Mouse (Mus musculus) heart, postnatal 4 days (tissue): ENCODE results near the gene Serpina10. TPM values are rescaled to one million over a fixed set of nuclear protein-coding genes. Genes with fewer than 3 reads are reported as not detected.
"Not testable (repeated sequence)": the region's sequence is repeated elsewhere in the genome, so short reads cannot be mapped to it uniquely, and the experiment has no call there.

Experiments
- DNase-seq: peaks from one replicate; pipeline ENCODE4 v3.0.0; 2021
- total RNA-seq, 2 experiments: library from RNA; stranded (reverse); gene quantifications; 2 replicates each; pipeline ENCODE4 v1.2.3; 2021

The Serpina10 gene
- total RNA-seq, 2 experiments from 2014 or later: not detected

DNA sequence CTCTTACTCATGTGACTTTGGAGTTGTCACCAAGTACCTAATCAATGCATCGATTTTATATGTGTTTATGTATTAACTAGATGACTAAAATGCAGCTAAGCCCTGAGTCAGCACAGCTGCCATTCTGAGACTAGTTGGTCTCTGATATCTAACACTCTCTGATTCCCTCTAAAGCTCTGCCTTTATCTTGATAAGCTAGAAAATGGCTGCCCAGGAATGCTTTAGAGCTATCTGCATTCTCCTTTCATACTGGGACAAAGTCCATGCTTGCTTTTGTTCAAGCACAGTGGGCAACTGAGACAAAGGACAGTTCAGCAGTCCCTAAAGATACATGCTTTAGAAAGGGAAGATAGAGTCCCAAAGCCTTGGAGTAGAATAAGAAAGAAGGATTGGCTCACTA, 16.1 kb downstream of the Serpina10 start:
- no peak for DNase-seq

DNA sequence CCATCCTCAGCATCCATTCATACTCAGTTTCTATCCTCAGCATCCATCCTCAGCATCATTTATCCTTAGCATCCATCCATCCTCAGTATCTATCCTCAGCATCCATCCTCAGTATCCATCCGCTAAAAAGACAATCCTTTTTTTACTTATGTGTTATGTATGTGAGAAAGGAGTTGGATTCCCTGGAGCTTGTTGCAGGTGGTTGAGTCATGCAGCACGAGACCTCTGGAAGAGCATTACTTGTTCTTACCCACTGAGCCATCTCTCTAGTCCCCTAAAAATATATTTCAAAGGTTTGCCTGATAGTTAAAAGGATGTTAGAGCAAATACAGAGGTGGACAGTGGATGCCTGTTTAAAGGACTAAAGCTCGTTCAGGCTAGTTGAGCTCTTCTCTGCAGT, 29.4 kb downstream of the Serpina10 start:
- no peak for DNase-seq

DNA sequence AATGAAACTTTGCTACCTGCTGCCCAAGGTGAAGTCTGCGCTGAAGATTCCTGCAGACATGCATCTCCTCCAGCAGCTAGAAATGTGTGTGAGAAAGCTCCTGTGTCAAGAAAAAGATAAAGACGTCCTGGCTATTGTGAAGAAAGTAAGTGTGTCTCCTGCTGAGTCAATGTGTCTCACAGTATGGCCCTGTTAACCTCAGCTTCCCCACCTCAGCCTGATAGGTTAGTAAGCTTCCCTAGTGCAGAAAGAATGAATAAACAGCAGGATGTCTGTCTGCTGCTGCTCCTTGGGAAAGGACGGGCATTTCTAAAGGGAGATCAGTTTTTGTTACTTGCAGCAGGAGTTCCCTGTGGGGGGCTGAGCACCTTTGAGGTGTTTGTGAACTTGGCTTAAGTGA, 30.9 kb downstream of the Serpina10 start:
- no peak for DNase-seq

DNA sequence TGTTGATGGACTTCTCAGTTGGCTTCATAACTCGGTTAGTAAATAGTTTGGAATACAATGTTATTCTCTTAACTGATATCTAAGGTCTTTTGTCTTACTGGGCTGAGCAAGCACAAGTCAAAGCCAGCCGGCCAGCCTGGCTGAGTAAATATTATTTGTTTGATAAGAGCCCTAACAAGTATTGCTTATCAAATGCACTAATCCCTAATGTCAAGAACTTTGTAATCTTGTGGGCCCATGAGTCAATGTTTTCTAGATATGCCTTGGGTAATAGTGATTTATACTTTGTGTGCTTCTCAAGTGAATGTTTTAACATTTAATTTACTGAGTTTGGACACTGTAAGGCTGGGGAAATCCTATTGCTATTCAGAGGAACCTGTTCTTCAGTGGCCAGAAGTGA, 32.8 kb downstream of the Serpina10 start:
- no peak for DNase-seq

DNA sequence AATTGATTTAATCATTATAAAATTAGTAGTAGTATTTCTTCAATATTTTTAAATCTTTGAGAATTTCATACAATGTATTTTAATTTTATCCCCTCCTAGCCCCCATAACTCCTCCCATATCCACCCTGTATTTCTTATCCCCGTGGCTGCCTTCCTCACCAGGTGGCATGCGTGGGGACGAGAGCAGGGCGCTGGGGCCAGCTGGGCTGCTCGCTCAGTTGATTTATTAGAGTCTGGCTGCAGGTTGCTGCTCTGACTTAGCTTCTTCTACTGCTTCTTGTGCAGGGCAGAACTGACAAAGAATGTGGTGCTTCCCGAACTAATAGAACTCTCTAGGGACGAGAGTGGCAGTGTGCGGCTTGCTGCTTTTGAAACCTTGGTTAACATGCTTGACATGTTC, 47.5 kb downstream of the Serpina10 start:
- DNase-seq: no peak

DNA sequence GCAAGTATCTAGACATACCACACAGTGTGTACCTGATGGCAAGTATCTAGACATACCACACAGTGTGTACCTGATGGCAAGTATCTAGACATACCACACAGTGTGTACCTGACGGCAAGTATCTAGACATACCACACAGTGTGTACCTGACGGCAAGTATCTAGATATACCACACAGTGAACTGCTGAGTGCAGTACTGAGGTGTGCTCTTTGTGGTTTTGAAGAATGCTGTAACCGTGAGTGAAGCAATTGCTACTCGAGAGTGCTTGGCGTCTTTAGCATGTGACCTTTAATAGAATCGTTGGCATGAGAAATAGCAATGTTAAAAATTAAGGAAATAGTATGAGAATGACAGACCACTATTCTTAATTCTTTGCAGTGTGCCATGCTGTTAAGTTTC, 53.1 kb downstream of the Serpina10 start:
- not testable (repeated sequence) for DNase-seq

DNA sequence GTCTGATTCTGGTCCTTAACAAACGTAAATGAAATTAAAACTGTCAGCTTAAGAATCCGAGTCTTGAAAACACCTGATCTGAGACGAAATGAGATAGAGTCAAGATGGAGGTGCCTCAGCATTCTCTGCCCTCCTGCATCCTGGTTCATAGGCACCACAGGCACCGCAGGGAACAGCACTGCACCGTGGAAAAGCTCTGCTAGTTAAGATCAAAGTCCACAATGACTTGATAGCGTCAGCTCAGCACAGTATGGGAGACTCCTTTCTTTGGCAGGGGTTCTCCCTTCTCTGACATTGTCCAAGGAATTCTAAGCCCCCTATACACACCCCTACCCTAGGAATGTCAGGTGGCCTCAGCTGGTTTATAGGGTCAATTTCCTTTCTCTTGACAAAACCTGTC, 61.6 kb downstream of the Serpina10 start:
- no peak for DNase-seq

DNA sequence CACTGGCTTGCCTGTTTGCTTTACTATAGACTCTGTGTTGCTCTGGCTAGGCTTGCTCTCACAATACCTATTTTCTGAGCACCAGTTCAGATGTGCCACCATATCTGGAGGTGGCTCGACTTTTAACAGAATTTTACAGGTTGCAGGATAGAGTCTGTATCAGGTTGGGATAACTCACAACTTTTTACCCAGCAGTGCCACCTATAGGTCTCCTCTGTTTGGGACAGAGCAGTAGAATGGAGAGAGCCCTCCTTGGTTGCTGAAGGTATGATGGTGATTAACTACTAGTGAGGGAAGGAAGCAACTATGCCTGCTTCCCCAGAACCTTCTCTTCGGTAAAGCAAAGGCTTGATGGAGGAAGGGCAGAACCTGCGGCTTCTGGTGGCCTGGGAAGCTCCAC, 64.1 kb downstream of the Serpina10 start:
- DNase-seq: peak; percentile 11

DNA sequence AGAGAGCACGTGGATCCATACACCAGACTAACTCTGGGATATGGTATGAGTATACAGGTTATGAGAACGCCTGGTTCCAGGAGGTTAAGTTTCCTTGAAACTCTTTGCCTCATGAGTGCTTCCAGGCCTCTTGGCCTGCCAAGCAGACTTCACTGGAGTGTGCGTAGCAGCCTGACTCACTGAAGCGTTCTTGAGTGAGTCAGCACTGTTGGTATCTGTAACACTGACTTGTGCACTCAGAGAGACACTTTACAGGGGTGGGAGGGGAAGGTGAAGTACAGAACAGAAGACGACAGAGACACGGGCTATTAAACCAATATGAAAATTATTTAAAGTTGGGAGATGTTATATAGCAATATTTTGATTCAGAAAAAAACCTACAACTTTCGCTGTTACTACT, 66.1 kb downstream of the Serpina10 start:
- no peak for DNase-seq

Other genes starting within 250 kb of the Serpina10 start
- gene Otub2, start 242.8 kb downstream of the Serpina10 start, total RNA-seq: 1 to 10 TPM; 3.7 to 4.2 TPM
- gene 9330161L09Rik, start 223.6 kb downstream of the Serpina10 start, total RNA-seq: 1 to 10 TPM; 2.5 to 3.3 TPM
- gene Ddx24, start 205.6 kb downstream of the Serpina10 start, total RNA-seq: 10 to 100 TPM; 81.7 to 85.4 TPM
- gene Ifi27, start 197.2 kb downstream of the Serpina10 start, total RNA-seq: 10 to 100 TPM; 42.7 to 45.6 TPM
- 1 to 10 TPM; 6.6 to 8.9 TPM for gene Ifi27l2a, start 187.8 kb downstream of the Serpina10 start, total RNA-seq
- gene Ifi27l2b, start 174.2 kb downstream of the Serpina10 start, total RNA-seq: not detected
- under 1 TPM; 0.29 to 0.33 TPM for gene Ppp4r4, start 99.2 kb downstream of the Serpina10 start, total RNA-seq
- gene Serpina6, start 25.8 kb upstream of the Serpina10 start, total RNA-seq: not detected
- gene Serpina16, start 44.7 kb upstream of the Serpina10 start, total RNA-seq: not detected
- gene Serpina1f, start 64.1 kb upstream of the Serpina10 start, total RNA-seq: not detected
- gene Serpina1d, start 142.1 kb upstream of the Serpina10 start, total RNA-seq: under 1 TPM; 0.34 to 0.52 TPM
- gene Serpina1b, start 198.9 kb upstream of the Serpina10 start, total RNA-seq: under 1 TPM; 0.34 to 0.43 TPM
- under 1 TPM in 1 of 2 experiments, not detected in 1; 0.48 TPM for gene Serpina1a, start 232.1 kb upstream of the Serpina10 start, total RNA-seq